Mouse (Mus musculus) monocyte, adult 2 months (primary cell): ENCODE measurements around the gene Olfr666.
"Not testable (repeated sequence)": the region's sequence is repeated elsewhere in the genome, so short reads cannot be mapped to it uniquely, and the experiment has no call there.

Experiments used
- DNase-seq, 2 experiments: peaks; one replicate each; pipeline ENCODE4 v3.0.0; 2022; ENCODE audit warnings: low spot score in 2 of 2, low read depth in 1 of 2

Gene Olfr666

GRCm38 (mm10) chr7:104895852-104896251 lies at the start of gene Olfr666:
TSS of gene Olfr666 (minus strand) at chr7:104895952.
- no peak for DNase-seq

GRCm38 (mm10) chr7:104933940-104934339 lies 38.2 kb upstream of the Olfr666 start, which contains the start of gene Olfr669:
TSS of gene Olfr669 (plus strand) at chr7:104934240.
- DNase-seq, result no peak

GRCm38 (mm10) chr7:104927957-104928356 lies 32.2 kb upstream of the Olfr666 start, which contains the start of gene Olfr668:
TSS of gene Olfr668 (minus strand) at chr7:104928057.
- DNase-seq, result no peak

GRCm38 (mm10) chr7:104921382-104921781 lies 25.6 kb upstream of the Olfr666 start, which contains the start of gene Olfr667:
TSS of gene Olfr667 (minus strand) at chr7:104921482.
- DNase-seq, result no peak

GRCm38 (mm10) chr7:104877731-104878130 lies 18.0 kb downstream of the Olfr666 start, which contains the start of gene Olfr665:
TSS of gene Olfr665 (plus strand) at chr7:104878031.
- DNase-seq, result no peak

GRCm38 (mm10) chr7:104861381-104861780 lies 34.4 kb downstream of the Olfr666 start:
- DNase-seq, result no peak

GRCm38 (mm10) chr7:104857683-104858082 lies 38.1 kb downstream of the Olfr666 start:
- DNase-seq, result no peak

GRCm38 (mm10) chr7:104856709-104857108 lies 39.0 kb downstream of the Olfr666 start, which contains the start of gene Usp17la:
TSS of gene Usp17la (plus strand) at chr7:104857009.
- not testable (repeated sequence) for DNase-seq

GRCm38 (mm10) chr7:104855248-104855750 lies 40.5 kb downstream of the Olfr666 start:
- DNase-seq, result no peak

GRCm38 (mm10) chr7:104851546-104851945 lies 44.2 kb downstream of the Olfr666 start:
- DNase-seq, result not testable (repeated sequence)

GRCm38 (mm10) chr7:104843731-104844287 lies 51.9 kb downstream of the Olfr666 start:
- DNase-seq, result no peak

GRCm38 (mm10) chr7:104842503-104842902 lies 53.2 kb downstream of the Olfr666 start, which contains the start of gene Usp17lb:
TSS of gene Usp17lb (minus strand) at chr7:104842603.
- DNase-seq, result no peak
